Mouse (Mus musculus) erythroblast, embryonic 14.5 days (primary cell): ENCODE data around the gene Fmc1. TPM values are rescaled to one million over a fixed set of nuclear protein-coding genes. Genes with fewer than 3 reads are reported as not detected.

Experiments
- H3K27me3 ChIP-seq: 2 replicates; pipeline ENCODE4 v1.6.1; 2012; ENCODE audit warnings: inconsistent platforms; ENCODE audit not compliant: control insufficient read depth
- H3K36me3 ChIP-seq: 2 replicates; pipeline ENCODE4 v1.6.1; 2012; ENCODE audit warnings: mild to moderate bottlenecking, inconsistent platforms; ENCODE audit not compliant: control insufficient read depth
- H3K4me1 ChIP-seq: 2 replicates; pipeline ENCODE4 v1.6.1; 2012; ENCODE audit warnings: inconsistent platforms; ENCODE audit not compliant: control insufficient read depth
- H3K4me3 ChIP-seq: replicated peaks from 2 replicates; pipeline ENCODE3; 2012; ENCODE audit warnings: moderate library complexity, mild to moderate bottlenecking, inconsistent platforms
- H3K9me3 ChIP-seq: 2 replicates; pipeline ENCODE4 v1.6.1; 2012; ENCODE audit warnings: low read length, inconsistent platforms, mixed read lengths; ENCODE audit not compliant: control insufficient read depth
- GATA1 ChIP-seq: IDR thresholded peaks from 2 replicates; pipeline ENCODE4 v1.6.1; 2012; ENCODE audit warnings: low read length, inconsistent platforms, mixed read lengths
- TAL1 ChIP-seq: IDR thresholded peaks from 3 replicates; pipeline ENCODE4 v1.6.1; 2012; ENCODE audit warnings: low read length, inconsistent platforms, mixed read lengths
- polyA plus RNA-seq: library from polyadenylated mRNA; stranded (reverse); fragments of >175 nt; gene quantifications from 2 replicates; pipeline ENCODE4 v1.2.3, GENCODE M21; 2012

Fmc1 gene
- polyA plus RNA-seq, 1 experiment, result 18.4 TPM

GRCm38 (mm10) chr6:38550250-38551061, 17.2 kb downstream of the Fmc1 start:
- H3K36me3 ChIP-seq, result peaks cover 24% of the 10 kb centered on the region
- peaks cover 37% of the 10 kb centered on the region for H3K4me1 ChIP-seq
- TF ChIP-seq TAL1 (no peak), GATA1 (no peak)
- H3K4me3 ChIP-seq, result peak overlapping the region; percentile 78
- no peaks in the 10 kb centered on the region for H3K9me3 ChIP-seq
- H3K27me3 ChIP-seq, result no peaks in the 10 kb centered on the region

GRCm38 (mm10) chr6:38551062-38551988, 18.0 kb downstream of the Fmc1 start, which contains the start of gene Luc7l2:
Gene Luc7l2 (plus strand): TSS chr6:38551334.
- no peaks in the 10 kb centered on the region for H3K9me3 ChIP-seq
- no peaks in the 10 kb centered on the region for H3K27me3 ChIP-seq
- H3K36me3 ChIP-seq, result peaks cover 33% of the 10 kb centered on the region
- H3K4me3 ChIP-seq, result peak within 1 kb of the TSS; percentile 78
- peaks cover 43% of the 10 kb centered on the region for H3K4me1 ChIP-seq
- TF ChIP-seq TAL1 (no peak), GATA1 (no peak)

- H3K9me3 ChIP-seq, result no peaks in the 10 kb centered on the region
- TF ChIP-seq TAL1 (no peak), GATA1 (no peak)
- peaks cover 43% of the 10 kb centered on the region for H3K4me1 ChIP-seq
- H3K27me3 ChIP-seq, result no peaks in the 10 kb centered on the region
- peaks cover 41% of the 10 kb centered on the region for H3K36me3 ChIP-seq
- H3K4me3 ChIP-seq, result peak overlapping the region; percentile 78
These were observed 18.8 kb downstream of the Fmc1 start for GRCm38 (mm10) chr6:38551989-38552635.

GRCm38 (mm10) chr6:38552636-38553000, 19.3 kb downstream of the Fmc1 start:
- no peak for TF ChIP-seq GATA1
- TF ChIP-seq TAL1, result no peak
- Histone ChIP-seq H3K27me3 (no peaks in the 10 kb centered on the region), H3K4me1 (peaks cover 47% of the 10 kb centered on the region), H3K36me3 (peaks cover 46% of the 10 kb centered on the region), H3K9me3 (no peaks in the 10 kb centered on the region), H3K4me3 (peak overlapping the region; percentile 78)

- TF ChIP-seq GATA1 (no peak), TAL1 (no peak)
- H3K9me3 ChIP-seq, result no peaks in the 10 kb centered on the region
- no peaks in the 10 kb centered on the region for H3K27me3 ChIP-seq
- H3K36me3 ChIP-seq, result peaks cover 94% of the 10 kb centered on the region
- H3K4me1 ChIP-seq, result peaks cover 16% of the 10 kb centered on the region
- H3K4me3 ChIP-seq, result no peak overlapping the region
These were observed 42.8 kb downstream of the Fmc1 start for GRCm38 (mm10) chr6:38576096-38576495.

GRCm38 (mm10) chr6:38580112-38580857, 47.0 kb downstream of the Fmc1 start:
- Histone ChIP-seq H3K4me3 (no peak overlapping the region), H3K9me3 (no peaks in the 10 kb centered on the region), H3K36me3 (peaks cover 95% of the 10 kb centered on the region), H3K4me1 (peaks cover 16% of the 10 kb centered on the region), H3K27me3 (no peaks in the 10 kb centered on the region)
- TF ChIP-seq GATA1, result no peak
- TF ChIP-seq TAL1, result no peak

- peaks cover 16% of the 10 kb centered on the region for H3K4me1 ChIP-seq
- H3K9me3 ChIP-seq, result no peaks in the 10 kb centered on the region
- H3K4me3 ChIP-seq, result no peak overlapping the region
- TF ChIP-seq TAL1 (no peak), GATA1 (no peak)
- no peaks in the 10 kb centered on the region for H3K27me3 ChIP-seq
- peaks cover 96% of the 10 kb centered on the region for H3K36me3 ChIP-seq
These were observed 48.4 kb downstream of the Fmc1 start for GRCm38 (mm10) chr6:38581711-38582110.

Other genes starting within 250 kb of the Fmc1 start
- gene Zc3hav1l, start 234.2 kb upstream of the Fmc1 start, polyA plus RNA-seq, result 0.07 and 0.11 TPM in 2 replicates
- gene Zc3hav1, start 178.9 kb upstream of the Fmc1 start, polyA plus RNA-seq, result 2.4 and 3.3 TPM in 2 replicates
- gene Ttc26, start 152.0 kb upstream of the Fmc1 start, polyA plus RNA-seq, result not detected in 2 replicates
- gene Ubn2, start 99.6 kb upstream of the Fmc1 start, polyA plus RNA-seq, result 0.46 and 0.65 TPM in 2 replicates
- gene Luc7l2, start 17.8 kb downstream of the Fmc1 start, polyA plus RNA-seq, result 10.0 and 12.5 TPM in 2 replicates
- not detected in 2 replicates for gene Klrg2, start 103.7 kb downstream of the Fmc1 start, polyA plus RNA-seq
- gene Clec2l, start 129.6 kb downstream of the Fmc1 start, polyA plus RNA-seq, result 0.05 and 0.12 TPM in 2 replicates